Mouse (Mus musculus): ENCODE results near the gene Fxyd5. TPM values are rescaled to one million over a fixed set of nuclear protein-coding genes. Genes with fewer than 3 reads are reported as not detected.

Fxyd5 gene
- polyA plus RNA-seq, 1 experiment from 2014 or later, result 19.8 TPM

DNA sequence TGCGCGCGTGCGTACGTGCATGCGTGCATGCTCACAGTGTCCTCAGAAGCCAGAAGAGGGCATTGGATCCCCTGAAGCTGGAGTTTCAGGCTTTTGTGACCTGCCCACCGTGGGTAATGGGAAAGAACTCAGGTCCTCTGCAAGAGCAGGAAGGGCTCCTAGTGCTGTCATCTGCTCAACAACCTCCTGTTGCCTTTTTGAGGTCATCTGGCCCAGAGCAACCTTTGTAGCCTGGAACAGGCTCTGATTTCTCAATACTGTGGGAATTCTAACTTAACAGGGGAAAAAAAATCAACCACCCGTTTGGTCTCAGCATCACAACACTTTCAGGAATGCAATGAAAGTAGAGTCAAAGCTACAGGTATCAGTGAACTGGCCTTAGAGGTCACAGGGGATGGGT lies 37.4 kb upstream of the Fxyd5 start:
- no peak for ATAC-seq (ENCODE audit: insufficient read depth)
- no peak overlapping the region for H3K4me2 ChIP-seq
- no peak overlapping the region for H3K27ac ChIP-seq (replicated peaks)
- no peaks in the 10 kb centered on the region for H3K4me1 ChIP-seq (replicated peaks)
- H3K9ac ChIP-seq, result no peak overlapping the region
- no peaks in the 10 kb centered on the region for H3K9me3 ChIP-seq (replicated peaks)
- H3K36me3 ChIP-seq (replicated peaks), result no peaks in the 10 kb centered on the region
- H3K4me3 ChIP-seq (replicated peaks), result no peak overlapping the region
- H3K27me3 ChIP-seq, result no peaks in the 10 kb centered on the region
- 73% methylated on average over 8 of the region's 8 CpGs for WGBS (ENCODE audit: insufficient replicate concordance)

DNA sequence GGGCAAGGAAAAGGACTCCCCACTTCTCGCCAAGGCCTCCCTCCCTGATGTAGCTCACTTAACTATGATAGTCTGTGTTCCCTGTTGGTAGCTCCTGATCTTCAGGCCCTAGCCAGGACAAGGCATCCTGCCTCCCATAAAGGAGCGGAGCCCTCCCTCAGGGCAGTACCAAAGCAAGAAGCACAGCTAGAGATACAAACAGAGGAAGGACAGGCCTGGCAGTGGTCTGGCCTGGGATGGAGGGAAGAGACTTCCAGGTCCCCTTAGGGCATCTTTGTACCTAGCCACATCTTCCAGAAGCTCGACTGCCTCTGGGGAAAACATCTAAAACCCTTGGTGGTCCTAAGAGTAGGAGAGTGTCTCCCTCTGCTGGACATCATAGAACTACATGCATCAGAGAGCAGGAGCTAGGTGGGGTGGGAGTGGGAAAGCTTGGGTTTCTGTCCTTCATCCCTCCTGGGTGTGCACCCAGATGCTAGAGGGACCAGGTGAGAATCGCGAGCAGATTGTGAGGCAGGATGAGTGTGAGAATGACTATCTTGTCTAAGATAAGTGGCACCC lies 35.7 kb upstream of the Fxyd5 start:
- H3K9me3 ChIP-seq (replicated peaks), result no peaks in the 10 kb centered on the region
- H3K4me3 ChIP-seq (replicated peaks), result no peak overlapping the region
- 25% methylated on average over 5 of the region's 5 CpGs for WGBS (ENCODE audit: insufficient replicate concordance)
- H3K27me3 ChIP-seq, result no peaks in the 10 kb centered on the region
- no peak overlapping the region for H3K27ac ChIP-seq (replicated peaks)
- H3K4me2 ChIP-seq, result no peak overlapping the region
- no peak for ATAC-seq (ENCODE audit: insufficient read depth)
- no peaks in the 10 kb centered on the region for H3K36me3 ChIP-seq (replicated peaks)
- H3K9ac ChIP-seq, result no peak overlapping the region
- H3K4me1 ChIP-seq (replicated peaks), result no peaks in the 10 kb centered on the region

- WGBS (ENCODE audit: insufficient replicate concordance), result 49% methylated on average over 6 of the region's 6 CpGs
- no peak for ATAC-seq (ENCODE audit: insufficient read depth)
- Histone ChIP-seq H3K27ac (replicated peaks) (no peak overlapping the region), H3K4me2 (no peak overlapping the region), H3K27me3 (no peaks in the 10 kb centered on the region), H3K4me1 (replicated peaks) (no peaks in the 10 kb centered on the region), H3K9ac (no peak overlapping the region), H3K36me3 (replicated peaks) (no peaks in the 10 kb centered on the region), H3K9me3 (replicated peaks) (no peaks in the 10 kb centered on the region), H3K4me3 (replicated peaks) (no peak overlapping the region)
These were observed 35.2 kb upstream of the Fxyd5 start for GRCm38 (mm10) chr7:31077470-31077869.

DNA sequence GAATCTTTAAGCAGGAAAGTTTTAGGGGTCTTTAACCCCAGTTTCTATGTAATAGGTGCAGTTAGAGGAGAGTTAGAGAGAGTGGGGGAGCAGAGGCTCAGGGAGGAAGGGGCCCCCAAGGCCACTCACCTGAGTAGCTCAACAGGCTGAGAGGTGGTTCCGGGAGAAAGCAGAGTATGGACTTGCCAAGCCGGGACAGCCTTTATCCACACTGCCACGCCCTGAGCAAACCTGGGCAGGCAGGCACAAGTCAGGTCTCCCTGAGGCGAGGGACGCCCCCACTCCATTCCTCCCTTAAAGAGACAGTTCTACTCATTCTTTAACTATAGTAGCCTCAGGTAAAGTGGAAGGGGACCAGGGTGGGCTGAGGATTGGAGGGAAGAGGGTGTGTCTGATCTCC lies 34.2 kb upstream of the Fxyd5 start, which contains the start of gene Fxyd3:
TSS of gene Fxyd3 (minus strand) at position 213 of the 400 bp plus-strand sequence.
- no peak within 1 kb of the TSS for H3K9ac ChIP-seq
- H3K27me3 ChIP-seq, result no peaks in the 10 kb centered on the region
- H3K4me2 ChIP-seq, result no peak within 1 kb of the TSS
- no peaks in the 10 kb centered on the region for H3K9me3 ChIP-seq (replicated peaks)
- H3K36me3 ChIP-seq (replicated peaks), result no peaks in the 10 kb centered on the region
- no peak within 1 kb of the TSS for H3K4me3 ChIP-seq (replicated peaks)
- H3K27ac ChIP-seq (replicated peaks), result no peak within 1 kb of the TSS
- 33% methylated on average over 5 of the region's 5 CpGs for WGBS (ENCODE audit: insufficient replicate concordance)
- no peaks in the 10 kb centered on the region for H3K4me1 ChIP-seq (replicated peaks)
- no peak for ATAC-seq (ENCODE audit: insufficient read depth)

DNA sequence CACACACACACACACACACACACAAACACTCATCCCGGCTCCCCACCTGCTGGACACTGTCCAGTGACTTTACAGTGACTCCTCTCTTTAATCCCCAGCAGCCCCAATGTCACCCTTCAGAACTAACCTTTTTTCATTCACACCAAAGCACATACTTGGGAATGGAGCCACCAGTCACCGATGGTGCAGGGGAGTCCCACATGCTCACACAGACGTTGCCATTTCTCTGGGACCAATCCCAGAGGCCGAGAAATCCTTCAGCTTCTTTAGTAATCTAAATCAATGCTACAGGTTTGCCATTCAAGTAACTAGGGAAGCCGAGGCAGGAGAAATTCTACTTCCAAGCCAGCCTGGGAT lies 32.4 kb upstream of the Fxyd5 start:
- Histone ChIP-seq H3K9ac (no peak overlapping the region), H3K36me3 (replicated peaks) (no peaks in the 10 kb centered on the region), H3K27ac (replicated peaks) (no peak overlapping the region), H3K4me3 (replicated peaks) (no peak overlapping the region), H3K27me3 (no peaks in the 10 kb centered on the region), H3K4me2 (no peak overlapping the region), H3K9me3 (replicated peaks) (no peaks in the 10 kb centered on the region), H3K4me1 (replicated peaks) (no peaks in the 10 kb centered on the region)
- WGBS (ENCODE audit: insufficient replicate concordance), result 47% methylated on average over 5 of the region's 5 CpGs
- no peak for ATAC-seq (ENCODE audit: insufficient read depth)

DNA sequence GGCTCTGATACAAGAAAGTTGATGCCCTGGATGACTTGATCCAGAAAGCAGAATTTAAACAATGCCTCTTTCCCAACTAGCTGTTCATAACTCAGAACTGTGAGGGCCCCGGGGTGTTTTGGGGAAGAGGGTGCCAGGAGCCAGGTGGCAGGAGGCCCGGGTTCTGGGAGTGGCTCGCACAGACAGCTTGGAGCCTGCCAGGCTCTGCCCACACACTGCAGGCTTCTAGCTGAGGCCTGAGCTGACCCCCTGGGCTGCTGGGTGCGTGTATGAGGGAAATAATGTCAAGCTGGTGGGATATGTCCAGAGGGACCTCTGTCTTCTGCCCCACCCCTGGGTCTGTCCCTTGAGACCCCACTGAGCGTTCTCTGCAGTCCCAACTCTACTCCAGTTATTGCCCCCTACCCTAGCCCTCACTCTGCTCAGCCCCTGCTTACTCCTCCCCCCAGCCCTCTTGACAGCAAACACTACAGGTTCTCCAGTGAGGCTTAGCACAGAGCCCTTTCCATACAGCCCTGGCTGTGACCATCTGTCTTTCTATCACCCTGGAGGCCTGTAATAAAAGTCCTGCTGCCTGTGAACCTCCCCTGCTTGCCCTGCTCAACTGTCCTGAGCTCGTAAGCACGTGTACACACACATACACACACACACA lies 31.9 kb upstream of the Fxyd5 start:
- Histone ChIP-seq H3K27ac (replicated peaks) (no peak overlapping the region), H3K4me1 (replicated peaks) (no peaks in the 10 kb centered on the region), H3K4me3 (replicated peaks) (no peak overlapping the region), H3K36me3 (replicated peaks) (no peaks in the 10 kb centered on the region), H3K9ac (no peak overlapping the region), H3K27me3 (no peaks in the 10 kb centered on the region), H3K4me2 (no peak overlapping the region), H3K9me3 (replicated peaks) (no peaks in the 10 kb centered on the region)
- WGBS (ENCODE audit: insufficient replicate concordance), result 48% methylated on average over 7 of the region's 7 CpGs
- no peak for ATAC-seq (ENCODE audit: insufficient read depth)

DNA sequence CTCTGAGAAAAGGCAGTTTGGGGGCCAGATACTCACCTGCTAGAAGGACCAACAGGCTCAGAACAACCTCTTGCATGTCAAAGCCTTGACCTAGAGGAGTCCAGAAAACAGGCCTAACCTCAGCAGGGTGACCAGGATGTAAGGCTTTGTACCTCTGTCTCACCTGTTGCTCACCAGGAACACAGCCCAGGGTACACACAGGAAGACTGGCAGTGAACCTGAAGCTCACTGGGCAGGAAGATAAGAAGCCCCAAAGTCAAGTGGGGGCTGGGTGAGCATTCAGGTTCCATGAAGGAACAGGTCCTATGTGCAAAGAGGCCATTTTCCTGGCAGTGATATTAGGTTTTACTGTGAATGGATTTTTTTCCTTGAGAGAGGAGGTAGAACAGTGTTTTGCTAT lies 31.3 kb upstream of the Fxyd5 start:
- no peaks in the 10 kb centered on the region for H3K4me1 ChIP-seq (replicated peaks)
- no peak overlapping the region for H3K4me2 ChIP-seq
- no peak overlapping the region for H3K27ac ChIP-seq (replicated peaks)
- H3K9me3 ChIP-seq (replicated peaks), result no peaks in the 10 kb centered on the region
- H3K36me3 ChIP-seq (replicated peaks), result no peaks in the 10 kb centered on the region
- no peak overlapping the region for H3K4me3 ChIP-seq (replicated peaks)
- no peak for ATAC-seq (ENCODE audit: insufficient read depth)
- H3K9ac ChIP-seq, result no peak overlapping the region
- H3K27me3 ChIP-seq, result no peaks in the 10 kb centered on the region

DNA sequence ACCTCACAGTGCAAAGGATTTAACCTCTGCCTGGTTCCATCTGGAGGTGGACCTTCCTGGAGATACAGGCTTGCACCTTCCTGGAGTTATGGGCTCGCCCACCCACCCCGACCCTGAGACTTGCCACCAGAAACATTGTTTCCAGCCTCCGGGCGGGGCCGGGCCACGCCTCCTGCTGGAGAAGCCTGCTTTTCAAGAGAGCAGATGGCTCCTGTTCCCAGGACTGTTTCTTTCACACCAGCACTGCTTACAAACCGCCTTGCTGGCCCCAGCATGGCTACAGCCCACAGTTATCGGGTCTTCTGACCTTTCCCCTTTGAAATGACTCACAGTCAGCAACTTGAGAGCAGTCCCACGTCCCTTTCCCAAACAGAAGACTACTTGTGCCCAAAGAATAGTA lies 30.0 kb upstream of the Fxyd5 start:
- H3K4me2 ChIP-seq, result no peak overlapping the region
- no peak overlapping the region for H3K27ac ChIP-seq (replicated peaks)
- no peaks in the 10 kb centered on the region for H3K36me3 ChIP-seq (replicated peaks)
- H3K9me3 ChIP-seq (replicated peaks), result no peaks in the 10 kb centered on the region
- ATAC-seq (ENCODE audit: insufficient read depth), result no peak
- H3K4me1 ChIP-seq (replicated peaks), result no peaks in the 10 kb centered on the region
- H3K27me3 ChIP-seq, result no peaks in the 10 kb centered on the region
- WGBS (ENCODE audit: insufficient replicate concordance), result 50% methylated on average over 9 of the region's 9 CpGs
- no peak overlapping the region for H3K4me3 ChIP-seq (replicated peaks)
- H3K9ac ChIP-seq, result no peak overlapping the region

- Histone ChIP-seq H3K27ac (replicated peaks) (no peak overlapping the region), H3K4me2 (no peak overlapping the region), H3K27me3 (no peaks in the 10 kb centered on the region), H3K9me3 (replicated peaks) (no peaks in the 10 kb centered on the region), H3K4me1 (replicated peaks) (no peaks in the 10 kb centered on the region), H3K4me3 (replicated peaks) (no peak overlapping the region), H3K9ac (no peak overlapping the region), H3K36me3 (replicated peaks) (no peaks in the 10 kb centered on the region)
- WGBS (ENCODE audit: insufficient replicate concordance), result 61% methylated on average over 6 of the region's 6 CpGs
- no peak for ATAC-seq (ENCODE audit: insufficient read depth)
These were observed 28.0 kb upstream of the Fxyd5 start for GRCm38 (mm10) chr7:31070324-31070723.

DNA sequence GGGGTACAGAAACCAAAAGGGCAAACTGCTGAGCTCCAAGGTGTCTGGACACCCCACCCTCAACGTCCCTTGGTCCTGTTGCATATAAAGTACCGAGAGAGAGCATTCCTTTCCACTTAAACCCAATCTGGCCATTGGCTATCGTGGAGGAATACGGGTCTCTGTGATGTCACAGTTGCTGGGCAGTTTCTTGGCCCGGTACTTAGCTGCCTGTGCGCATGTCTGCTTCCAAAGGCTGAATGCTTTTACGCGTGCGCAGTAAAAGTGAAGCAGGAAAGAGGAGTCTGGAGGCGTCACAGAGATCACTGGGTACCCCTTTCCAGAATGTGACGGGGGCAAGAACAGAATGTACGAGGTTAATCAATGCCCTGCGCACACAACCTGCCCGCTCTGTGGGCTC lies 27.2 kb upstream of the Fxyd5 start:
- H3K27me3 ChIP-seq, result no peaks in the 10 kb centered on the region
- H3K4me1 ChIP-seq (replicated peaks), result no peaks in the 10 kb centered on the region
- H3K9me3 ChIP-seq (replicated peaks), result no peaks in the 10 kb centered on the region
- no peak overlapping the region for H3K4me3 ChIP-seq (replicated peaks)
- no peak for ATAC-seq (ENCODE audit: insufficient read depth)
- H3K9ac ChIP-seq, result no peak overlapping the region
- WGBS (ENCODE audit: insufficient replicate concordance), result 71% methylated on average over 14 of the region's 14 CpGs
- no peak overlapping the region for H3K27ac ChIP-seq (replicated peaks)
- no peaks in the 10 kb centered on the region for H3K36me3 ChIP-seq (replicated peaks)
- H3K4me2 ChIP-seq, result no peak overlapping the region

DNA sequence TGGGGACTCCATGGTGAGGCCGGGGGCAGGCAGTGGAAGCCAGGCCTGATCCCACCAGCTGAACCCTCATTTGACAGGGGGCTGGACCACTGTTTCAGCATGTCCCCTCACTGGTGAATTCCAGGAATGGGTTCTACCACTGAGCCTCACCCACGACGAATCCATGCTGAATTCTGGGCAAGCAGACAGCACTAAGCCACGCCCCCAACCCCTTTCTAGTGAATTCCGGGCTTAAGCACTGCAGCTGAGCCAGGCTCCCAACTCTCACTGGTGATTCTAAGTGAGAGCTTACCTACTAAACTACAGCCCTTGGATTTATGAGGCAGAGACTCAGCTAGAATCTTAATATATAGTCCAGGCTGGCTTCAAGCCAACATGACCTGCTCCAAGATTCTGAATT lies 25.6 kb upstream of the Fxyd5 start:
- no peaks in the 10 kb centered on the region for H3K27me3 ChIP-seq
- WGBS (ENCODE audit: insufficient replicate concordance), result 40% methylated on average over 5 of the region's 5 CpGs
- H3K9me3 ChIP-seq (replicated peaks), result no peaks in the 10 kb centered on the region
- H3K9ac ChIP-seq, result no peak overlapping the region
- H3K36me3 ChIP-seq (replicated peaks), result no peaks in the 10 kb centered on the region
- no peak overlapping the region for H3K4me2 ChIP-seq
- ATAC-seq (ENCODE audit: insufficient read depth), result no peak
- H3K4me3 ChIP-seq (replicated peaks), result no peak overlapping the region
- no peak overlapping the region for H3K27ac ChIP-seq (replicated peaks)
- no peaks in the 10 kb centered on the region for H3K4me1 ChIP-seq (replicated peaks)

- Histone ChIP-seq H3K9ac (no peak overlapping the region), H3K36me3 (replicated peaks) (no peaks in the 10 kb centered on the region), H3K9me3 (replicated peaks) (no peaks in the 10 kb centered on the region), H3K27ac (replicated peaks) (no peak overlapping the region), H3K4me1 (replicated peaks) (0 out of 2 replicates have a peak, but pooled peaks cover 2% of the 10 kb centered on the region), H3K4me3 (replicated peaks) (no peak overlapping the region), H3K4me2 (no peak overlapping the region), H3K27me3 (no peaks in the 10 kb centered on the region)
- ATAC-seq (ENCODE audit: insufficient read depth), result no peak
- 68% methylated on average over 12 of the region's 12 CpGs for WGBS (ENCODE audit: insufficient replicate concordance)
These were observed 20.8 kb upstream of the Fxyd5 start for GRCm38 (mm10) chr7:31063074-31063560.

Data from liver, embryonic 15.5 days (tissue).